Mouse (Mus musculus) neural tube, embryonic 11.5 days (tissue): ENCODE data around the gene Rapgef3. TPM values are rescaled to one million over a fixed set of nuclear protein-coding genes. Genes with fewer than 3 reads are reported as not detected.

Experiments used
- ATAC-seq: fragments of 200-750 bp; cut with Nextera tagmentation; 2 replicates; pipeline ENCODE4 v1.8.0; 2017; ENCODE audit warnings: moderate number of reproducible peaks, mild to moderate bottlenecking, moderate TSS enrichment, moderate library complexity; ENCODE audit not compliant: insufficient read depth, low FRiP score, low TSS enrichment
- DNase-seq: peaks from one replicate; pipeline ENCODE4 v3.0.0-alpha.2; 2015; ENCODE audit warnings: low spot score
- H3K27ac ChIP-seq: fragments of 300-500 bp; sonication (generic); 2 replicates; pipeline ENCODE4 v1.5.1; 2014; ENCODE audit warnings: low read depth, mild to moderate bottlenecking, low read length
- H3K27me3 ChIP-seq: fragments of 300-500 bp; sonication (generic); 2 replicates; pipeline ENCODE4 v1.6.1; 2014; ENCODE audit warnings: mild to moderate bottlenecking, low read length, mixed read lengths; ENCODE audit not compliant: control insufficient read depth, insufficient read depth
- H3K36me3 ChIP-seq: fragments of 300-500 bp; sonication (generic); 2 replicates; pipeline ENCODE4 v1.6.1; 2014; ENCODE audit warnings: mild to moderate bottlenecking, low read length, moderate library complexity, mixed read lengths; ENCODE audit not compliant: control insufficient read depth, insufficient read depth
- H3K4me1 ChIP-seq: fragments of 300-500 bp; sonication (generic); 2 replicates; pipeline ENCODE4 v1.6.1; 2014; ENCODE audit warnings: low read length, mixed read lengths; ENCODE audit not compliant: control insufficient read depth, insufficient read depth
- H3K4me2 ChIP-seq: fragments of 300-500 bp; sonication (generic); 2 replicates; pipeline ENCODE4 v1.6.1; 2014; ENCODE audit warnings: low read depth, mild to moderate bottlenecking, moderate library complexity
- H3K4me3 ChIP-seq: fragments of 300-500 bp; sonication (generic); 2 replicates; pipeline ENCODE4 v1.5.1; 2014; ENCODE audit warnings: low read depth, low read length
- H3K9ac ChIP-seq: fragments of 300-500 bp; sonication (generic); 2 replicates; pipeline ENCODE4 v1.6.1; 2014; ENCODE audit warnings: mild to moderate bottlenecking, low read length
- H3K9me3 ChIP-seq: fragments of 300-500 bp; sonication (generic); 2 replicates; pipeline ENCODE4 v1.6.1; 2016; ENCODE audit warnings: low read length; ENCODE audit not compliant: control insufficient read depth
- WGBS: fragments of 180-500 bp; shearing (Covaris S2); extraction: QIAGEN DNeasy Blood & Tissue Kit; methylation state at CpG from one replicate; pipeline ENCODE4 v1.1.7; 2014; 5-methylcytosine and 5-hydroxymethylcytosine counted together
- polyA plus RNA-seq: library from polyadenylated mRNA; unstranded; fragments of >200 nt; fragmentation: Nextera tagmentation; extraction: Ambion mirVana; gene quantifications from 2 replicates; pipeline ENCODE4 v1.2.1, GENCODE M21; 2014

Rapgef3 gene
- polyA plus RNA-seq, 1 experiment from 2014 or later = 6.0 TPM

DNA sequence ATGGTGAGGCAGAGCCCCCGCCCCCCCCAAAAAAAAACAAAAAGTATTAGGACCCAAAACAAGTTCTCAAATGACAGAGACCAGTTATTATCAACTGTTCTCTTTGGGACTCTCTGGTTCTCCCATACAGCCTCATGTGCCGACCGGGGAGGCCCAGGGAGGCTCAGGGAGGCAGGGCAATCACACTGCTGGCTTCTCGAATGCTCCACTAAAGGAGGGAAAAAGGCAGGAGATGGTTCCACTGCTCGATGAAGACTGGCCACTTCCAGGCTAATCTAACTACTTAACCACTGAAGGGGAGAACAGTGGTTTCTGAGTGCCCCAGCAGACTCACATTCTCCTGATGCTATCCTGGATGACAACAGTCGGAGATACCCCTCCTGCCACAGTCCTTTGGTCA is 55.2 kb downstream of the Rapgef3 start:
- ATAC-seq (no peak), DNase-seq (no peak)
- no peak overlapping the region for H3K9ac ChIP-seq
- no peaks in the 10 kb centered on the region for H3K27me3 ChIP-seq
- H3K4me1 ChIP-seq = no peaks in the 10 kb centered on the region
- H3K9me3 ChIP-seq = no peaks in the 10 kb centered on the region
- H3K36me3 ChIP-seq = no peaks in the 10 kb centered on the region
- H3K4me2 ChIP-seq = no peak overlapping the region
- no peak overlapping the region for H3K4me3 ChIP-seq
- 66% methylated on average over 6 of the region's 6 CpGs for WGBS
- H3K27ac ChIP-seq = no peak overlapping the region

DNA sequence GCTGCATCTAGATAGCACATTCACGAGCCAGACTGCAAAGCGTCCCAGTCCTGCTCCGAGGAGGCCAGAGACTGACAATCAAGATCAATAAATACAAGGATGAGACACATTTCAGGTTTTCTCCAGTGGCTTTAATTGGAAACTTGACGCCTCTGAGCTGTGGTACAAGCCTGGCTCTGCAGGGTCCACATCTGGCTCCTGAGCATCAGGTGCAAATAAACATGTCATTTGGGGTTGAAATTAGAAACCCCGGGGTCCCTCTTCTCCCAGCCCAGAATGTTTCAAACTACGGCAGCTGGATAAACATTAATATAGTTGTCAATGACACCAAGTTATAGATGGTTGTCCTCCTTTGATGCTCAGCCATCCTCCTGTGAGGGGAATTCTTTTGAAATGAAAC is 56.9 kb downstream of the Rapgef3 start:
- Histone ChIP-seq H3K27ac (no peak overlapping the region), H3K27me3 (no peaks in the 10 kb centered on the region), H3K36me3 (no peaks in the 10 kb centered on the region), H3K4me3 (no peak overlapping the region), H3K4me1 (no peaks in the 10 kb centered on the region), H3K9me3 (no peaks in the 10 kb centered on the region), H3K9ac (no peak overlapping the region), H3K4me2 (no peak overlapping the region)
- DNase-seq = peak; percentile 19
- no peak for ATAC-seq
- WGBS = 46% methylated on average over 6 of the region's 6 CpGs

DNA sequence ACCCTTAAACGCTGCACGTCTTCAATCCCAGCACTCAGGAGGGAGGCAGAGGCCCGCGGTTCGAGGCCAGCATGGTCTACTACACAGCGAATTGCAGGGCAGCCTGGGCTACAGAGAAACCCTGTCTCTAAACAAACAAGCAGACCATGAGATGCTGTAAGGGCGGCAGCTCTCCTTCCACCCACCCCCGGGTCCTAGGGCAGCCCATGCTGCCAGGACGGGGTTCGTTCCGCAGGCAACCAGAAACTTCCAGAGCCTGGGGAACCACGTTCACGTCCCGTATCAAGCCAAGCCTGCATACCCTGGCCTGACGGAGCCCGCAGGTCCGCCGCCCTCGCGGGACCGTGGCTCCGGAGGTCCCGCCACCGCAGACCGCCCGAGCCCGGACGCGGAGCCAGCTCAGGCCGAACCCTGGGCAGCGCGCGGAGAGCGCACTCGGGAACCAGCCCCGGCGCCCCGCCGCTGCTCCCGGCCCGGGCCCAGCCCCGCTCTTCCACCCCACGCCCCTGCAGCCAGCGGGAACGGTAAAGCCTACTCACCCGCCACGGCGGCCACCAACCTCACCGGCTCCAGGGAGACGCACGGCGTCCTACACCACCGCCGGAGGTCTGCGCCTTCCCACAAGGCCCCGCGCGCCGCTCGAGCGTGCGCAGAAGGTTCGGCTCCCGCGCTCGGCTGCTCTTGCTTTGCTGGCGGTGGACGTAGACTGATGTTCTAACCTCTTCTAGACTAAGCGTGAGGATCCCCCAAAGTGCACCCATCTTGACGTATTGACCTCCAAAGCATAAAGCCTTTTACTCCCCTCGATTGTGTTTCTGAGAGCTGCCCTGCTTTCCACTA is 62.3 kb downstream of the Rapgef3 start, which contains the start of gene Rpap3:
TSS of gene Rpap3 (minus strand) at position 615 of the 840 bp plus-strand sequence.
- DNase-seq = peak; percentile 89
- H3K36me3 ChIP-seq = peaks cover 2% of the 10 kb centered on the region; the same call in 1 of the 2 replicates
- peak within 1 kb of the TSS; percentile 94 for H3K4me3 ChIP-seq
- WGBS = under 1% methylated on average over 50 of the region's 71 CpGs
- H3K4me2 ChIP-seq = peak within 1 kb of the TSS; percentile 81
- no peaks in the 10 kb centered on the region for H3K9me3 ChIP-seq
- peak within 1 kb of the TSS; percentile 89 for H3K9ac ChIP-seq
- ATAC-seq = peak; percentile 86
- no peaks in the 10 kb centered on the region for H3K27me3 ChIP-seq
- peak within 1 kb of the TSS; percentile 58; the same call in 1 of the 2 replicates for H3K27ac ChIP-seq
- H3K4me1 ChIP-seq = peaks cover 4% of the 10 kb centered on the region; the same call in 1 of the 2 replicates

DNA sequence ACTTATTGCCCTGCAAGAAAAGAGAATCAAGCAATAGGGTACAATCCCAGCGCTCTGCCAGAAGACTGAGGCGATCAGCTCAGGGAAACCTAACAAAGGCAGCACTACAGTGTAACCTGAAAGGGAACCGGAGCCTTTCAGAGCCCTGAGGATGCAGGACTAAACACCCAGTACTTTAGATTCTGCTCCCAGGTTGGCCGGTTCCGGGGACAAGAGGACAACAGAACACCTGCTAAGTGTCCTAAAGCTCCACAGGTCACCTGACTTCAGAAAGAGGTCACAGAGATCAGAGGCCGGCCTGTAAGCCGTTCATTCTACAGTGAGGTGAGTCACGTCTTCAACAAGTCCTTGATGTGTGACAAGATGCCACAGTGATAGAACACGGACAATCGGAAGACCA is 71.2 kb downstream of the Rapgef3 start:
- Histone ChIP-seq H3K36me3 (peaks cover 3% of the 10 kb centered on the region), H3K27ac (no peak overlapping the region), H3K4me2 (no peak overlapping the region), H3K4me3 (no peak overlapping the region), H3K9ac (no peak overlapping the region), H3K9me3 (no peaks in the 10 kb centered on the region), H3K27me3 (no peaks in the 10 kb centered on the region), H3K4me1 (no peaks in the 10 kb centered on the region)
- WGBS = 90% methylated on average over 10 of the region's 10 CpGs
- ATAC-seq (no peak), DNase-seq (no peak)

Other genes starting within 250 kb of the Rapgef3 start
- gene Rpap3, start 62.1 kb downstream of the Rapgef3 start, polyA plus RNA-seq = 43.6 and 45.8 TPM in 2 replicates
- 0.20 and 0.32 TPM in 2 replicates for gene Endou, start 36.6 kb downstream of the Rapgef3 start, polyA plus RNA-seq
- 29.2 and 29.3 TPM in 2 replicates for gene Slc48a1, start 10.5 kb upstream of the Rapgef3 start, polyA plus RNA-seq
- gene Hdac7, start 76.5 kb upstream of the Rapgef3 start, polyA plus RNA-seq = 21.0 and 23.2 TPM in 2 replicates
- 0.16 TPM in 1 of 2 replicates, not detected in the other for gene Vdr, start 142.7 kb upstream of the Rapgef3 start, polyA plus RNA-seq
- gene Tmem106c, start 196.2 kb upstream of the Rapgef3 start, polyA plus RNA-seq = 50.2 and 55.9 TPM in 2 replicates
- 208 and 219 TPM in 2 replicates for gene Col2a1, start 236.7 kb upstream of the Rapgef3 start, polyA plus RNA-seq